10 mouse cellular contexts compared by ENCODE assay signal in the genomic region with DNA sequence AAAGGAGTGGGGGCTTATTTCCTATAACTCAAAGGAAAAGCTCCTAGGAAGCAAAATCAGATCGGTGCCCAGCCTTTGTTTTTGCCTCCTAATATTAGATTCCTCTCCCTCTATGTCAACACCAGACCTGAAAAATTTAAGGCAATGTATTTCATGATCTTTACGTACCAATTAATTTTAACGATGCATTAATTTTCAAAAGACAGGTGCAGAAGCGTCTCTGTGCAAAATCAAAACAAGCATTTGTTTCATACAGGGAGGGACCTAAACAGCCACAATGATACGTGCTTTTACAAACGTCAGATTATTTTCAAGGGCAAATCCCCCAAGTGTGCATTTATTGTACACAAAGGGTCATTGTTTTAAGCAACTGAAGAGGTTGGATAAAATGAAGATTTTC. TPM values are rescaled to one million over a fixed set of nuclear protein-coding genes. Genes with fewer than 3 reads are reported as not detected.
A peak's percentile ranks its signal among the peaks of the same experiment; 100 is the strongest.
DNase-seq lines count a peak whose midpoint lies in the region; ATAC-seq and TF ChIP-seq lines count a peak whose summit lies in the region.
"Had no signal": no experiment of that assay in that cellular context is flagged by ENCODE, and none has a peak within 500 bp of the region (broad histone marks: within the 10 kb centered on the region; RNA-seq: fewer than 3 reads in every experiment).

No protein-coding gene starts in this region.

- H3K9ac ChIP-seq in kidney, embryonic 15.5 days, result no peak overlapping the region
- peak overlapping the region; percentile 99 for H3K9ac ChIP-seq in hindbrain, embryonic 15.5 days
- peak overlapping the region; percentile 92 for H3K9ac ChIP-seq in midbrain, postnatal 0 days (replicated peaks; ENCODE audit: low read length, poor library complexity, severe bottlenecking)

- no peak for TF ChIP-seq CTCF in midbrain, postnatal 0 days (IDR thresholded peaks at IDR 0.05)

- no peaks in the 10 kb centered on the region for H3K36me3 ChIP-seq in kidney, embryonic 15.5 days
- peaks cover 14% of the 10 kb centered on the region for H3K36me3 ChIP-seq in forebrain, embryonic 10.5 days (replicated peaks)
- H3K36me3 ChIP-seq in hindbrain, embryonic 15.5 days, result no peaks in the 10 kb centered on the region
- H3K36me3 ChIP-seq in midbrain, postnatal 0 days (ENCODE audit: insufficient read depth, low read length), result 0 out of 2 replicates have a peak, but pooled peaks cover 3% of the 10 kb centered on the region

- H3K4me2 ChIP-seq in kidney, embryonic 15.5 days, result peak overlapping the region; percentile 88
- peak overlapping the region; percentile 85 for H3K4me2 ChIP-seq in hindbrain, embryonic 15.5 days
- H3K4me2 ChIP-seq in midbrain, postnatal 0 days (ENCODE audit: low read depth, low read length, poor library complexity, severe bottlenecking), result peak overlapping the region; percentile 86

- peaks cover 32% of the 10 kb centered on the region for H3K27me3 ChIP-seq in kidney, embryonic 15.5 days
- no peaks in the 10 kb centered on the region; the same call in 1 of the 2 replicates for H3K27me3 ChIP-seq in forebrain, embryonic 10.5 days (ENCODE audit: poor library complexity, severe bottlenecking)
- no peaks in the 10 kb centered on the region for H3K27me3 ChIP-seq in hindbrain, embryonic 15.5 days
- H3K27me3 ChIP-seq in midbrain, postnatal 0 days (ENCODE audit: insufficient read depth, low read length), result no peaks in the 10 kb centered on the region

- H3K4me1 ChIP-seq in kidney, embryonic 15.5 days, result peaks cover 46% of the 10 kb centered on the region
- peaks cover 68% of the 10 kb centered on the region for H3K4me1 ChIP-seq in forebrain, embryonic 10.5 days
- H3K4me1 ChIP-seq in hindbrain, embryonic 15.5 days (replicated peaks), result peaks cover 44% of the 10 kb centered on the region
- H3K4me1 ChIP-seq in midbrain, postnatal 0 days (ENCODE audit: insufficient read depth, low read length), result peaks cover 11% of the 10 kb centered on the region; the same call in 1 of the 2 replicates

- no peak for DNase-seq in kidney, postnatal 14 days
- DNase-seq in forebrain, embryonic 10.5 days (ENCODE audit: extremely low spot score, low spot score), result no peak
- DNase-seq in midbrain, postnatal 0 days (ENCODE audit: low spot score), result no peak
- DNase-seq in left cerebral cortex, postnatal 25 days (ENCODE audit: low spot score in 2 of 2), result no peak
- no peak for DNase-seq in ovary, adult 18-20 months (ENCODE audit: low spot score)
- DNase-seq: adrenal gland, adult 8-10 months; cerebellum, adult 9-10 months had no signal

- no peak overlapping the region for H3K27ac ChIP-seq in kidney, embryonic 15.5 days
- H3K27ac ChIP-seq in forebrain, embryonic 10.5 days, result peak overlapping the region; percentile 98
- peak overlapping the region; percentile 99 for H3K27ac ChIP-seq in hindbrain, embryonic 15.5 days (replicated peaks)
- H3K27ac ChIP-seq in midbrain, postnatal 0 days (ENCODE audit: low read depth, low read length), result peak overlapping the region; percentile 100

- H3K4me3 ChIP-seq in kidney, embryonic 15.5 days (replicated peaks), result peak overlapping the region; percentile 71; the same call in 1 of the 2 replicates
- H3K4me3 ChIP-seq in forebrain, embryonic 10.5 days, result peak overlapping the region; percentile 78
- H3K4me3 ChIP-seq in hindbrain, embryonic 15.5 days, result peak overlapping the region; percentile 89
- peak overlapping the region; percentile 69 for H3K4me3 ChIP-seq in midbrain, postnatal 0 days (ENCODE audit: low read depth, low read length)

- 21% methylated on average over 6 of the region's 6 CpGs for WGBS in kidney, embryonic 15.5 days
- 10% methylated on average over 6 of the region's 6 CpGs for WGBS in forebrain, embryonic 10.5 days
- 4% methylated on average over 6 of the region's 6 CpGs for WGBS in hindbrain, embryonic 15.5 days
- 5% methylated on average over 6 of the region's 6 CpGs for WGBS in midbrain, postnatal 0 days

- intact Hi-C loops in left cerebral cortex, postnatal 25 days (cut with DNase I), result loop anchor here (1.0 kb wide), 1 partner anchor 37 kb away; no protein-coding TSS in a partner anchor

- H3K9me3 ChIP-seq in kidney, embryonic 15.5 days (replicated peaks), result no peaks in the 10 kb centered on the region
- no peaks in the 10 kb centered on the region for H3K9me3 ChIP-seq in forebrain, embryonic 10.5 days
- H3K9me3 ChIP-seq in hindbrain, embryonic 15.5 days, result no peaks in the 10 kb centered on the region
- H3K9me3 ChIP-seq in midbrain, postnatal 0 days (ENCODE audit: low read length), result no peaks in the 10 kb centered on the region

- ATAC-seq in kidney, embryonic 15.5 days (replicated peaks; ENCODE audit: low FRiP score), result no peak
- no peak for ATAC-seq in hindbrain, embryonic 15.5 days (ENCODE audit: low FRiP score, low read depth)
- no peak for ATAC-seq in midbrain, postnatal 0 days (ENCODE audit: low FRiP score)

RNA-seq across cellular contexts. Expression of a gene that starts 2.6 kb away (rescaled TPM):
- 29.3 and 36.6 TPM in 2 replicates for polyA plus RNA-seq in kidney, embryonic 15.5 days (2015; fragmentation: Nextera tagmentation; extraction: Ambion mirVana)
- 137 and 151 TPM in 2 replicates for polyA plus RNA-seq in forebrain, embryonic 10.5 days (2016; fragmentation: Nextera tagmentation; extraction: Ambion mirVana)
- 939 and 1,019 TPM in 2 replicates for polyA plus RNA-seq in hindbrain, embryonic 15.5 days (2015; fragmentation: Nextera tagmentation; extraction: Ambion mirVana)
- 4,904 and 4,995 TPM in 2 replicates for total RNA-seq in midbrain, postnatal 0 days (2014; rRNA removed)
- polyA plus RNA-seq in midbrain, postnatal 0 days (2015; fragmentation: Nextera tagmentation; extraction: Ambion mirVana), result 937 and 994 TPM in 2 replicates
- total RNA-seq in left cerebral cortex, postnatal 25 days (2021), result 100 to 1,000 TPM; 207 to 213 TPM
- total RNA-seq: granulocyte monocyte progenitor cell, adult 5-6 weeks had no signal

RNA-seq across cellular contexts. Expression of a gene that starts 29.9 kb away (rescaled TPM):
- 79.0 and 88.7 TPM in 2 replicates for polyA plus RNA-seq in kidney, embryonic 15.5 days (2015; fragmentation: Nextera tagmentation; extraction: Ambion mirVana)
- 129 and 133 TPM in 2 replicates for polyA plus RNA-seq in forebrain, embryonic 10.5 days (2016; fragmentation: Nextera tagmentation; extraction: Ambion mirVana)
- 78.1 and 82.6 TPM in 2 replicates for polyA plus RNA-seq in hindbrain, embryonic 15.5 days (2015; fragmentation: Nextera tagmentation; extraction: Ambion mirVana)
- 36.5 and 99.5 TPM in 2 replicates for total RNA-seq in midbrain, postnatal 0 days (2014; rRNA removed)
- polyA plus RNA-seq in midbrain, postnatal 0 days (2015; fragmentation: Nextera tagmentation; extraction: Ambion mirVana), result 82.0 and 87.7 TPM in 2 replicates
- 10 to 100 TPM; 18.7 to 21.7 TPM for total RNA-seq in left cerebral cortex, postnatal 25 days (2021)

RNA-seq across cellular contexts. Expression of a gene that starts 55.1 kb away (rescaled TPM):
- polyA plus RNA-seq in kidney, embryonic 15.5 days (2015; fragmentation: Nextera tagmentation; extraction: Ambion mirVana), result 102 and 132 TPM in 2 replicates
- polyA plus RNA-seq in forebrain, embryonic 10.5 days (2016; fragmentation: Nextera tagmentation; extraction: Ambion mirVana), result 79.2 and 98.2 TPM in 2 replicates
- polyA plus RNA-seq in hindbrain, embryonic 15.5 days (2015; fragmentation: Nextera tagmentation; extraction: Ambion mirVana), result 3,041 and 3,094 TPM in 2 replicates
- 5,907 and 6,629 TPM in 2 replicates for total RNA-seq in midbrain, postnatal 0 days (2014; rRNA removed)
- polyA plus RNA-seq in midbrain, postnatal 0 days (2015; fragmentation: Nextera tagmentation; extraction: Ambion mirVana), result 4,276 and 4,687 TPM in 2 replicates
- 1,000 to 10,000 TPM; 1,056 to 1,125 TPM for total RNA-seq in left cerebral cortex, postnatal 25 days (2021)

Comparison
In these comparisons a context has a peak if more than half of its experiments do, and no peak if none do; other contexts are left out.
1. RNA of a gene that starts 55.1 kb away (polyA plus RNA-seq): 4,276 to 4,687 TPM in midbrain, postnatal 0 days and 3,041 to 3,094 TPM in hindbrain, embryonic 15.5 days; 102 to 132 TPM in kidney, embryonic 15.5 days and 79.2 to 98.2 TPM in forebrain, embryonic 10.5 days; every median in the first group is over 10 times any median in the second.
2. Peak in every context shown above with its lines, with median percentiles within 50 percentile points of each other: H3K4me2 ChIP-seq and H3K4me3 ChIP-seq.